Comparison of ENCODE assay signal across 9 mouse cellular contexts in genomic region chr16:89765470-89765869, GRCm38 (mm10).
DNase-seq lines count a peak whose midpoint lies in the region; ATAC-seq and TF ChIP-seq lines count a peak whose summit lies in the region.
"Had no signal": no experiment of that assay in that cellular context is flagged by ENCODE, and none has a peak within 500 bp of the region (broad histone marks: within the 10 kb centered on the region; RNA-seq: fewer than 3 reads in every experiment).

No protein-coding gene starts in this region.

- H3K9ac ChIP-seq in intestine, postnatal 0 days (ENCODE audit: low read depth, low read length) = no peak overlapping the region
- no peak overlapping the region for H3K9ac ChIP-seq in intestine, embryonic 16.5 days (ENCODE audit: low read depth, low read length)
- no peak overlapping the region for H3K9ac ChIP-seq in midbrain, postnatal 0 days (replicated peaks; ENCODE audit: low read length, poor library complexity, severe bottlenecking)
- H3K9ac ChIP-seq: embryonic facial prominence, embryonic 15.5 days; limb, embryonic 13.5 days had no signal

- DNase-seq in MEL-GATA-1-ER (ENCODE audit: extremely low read depth, low read depth) = peak; percentile 14
- peak; percentile 39 for DNase-seq in forelimb bud, embryonic 11.5 days (ENCODE audit: low read depth, low spot score)
- peak; percentile 75 for DNase-seq in midbrain, postnatal 0 days (ENCODE audit: low spot score)
- no peak for DNase-seq in right cerebral cortex, adult 18-20 months

- H3K4me2 ChIP-seq in intestine, postnatal 0 days (replicated peaks; ENCODE audit: low read depth) = no peak overlapping the region
- no peak overlapping the region for H3K4me2 ChIP-seq in intestine, embryonic 16.5 days (ENCODE audit: low read depth, low read length)
- 0 out of 2 replicates have a peak overlapping the region, but pooled peaks have one; percentile 12 for H3K4me2 ChIP-seq in midbrain, postnatal 0 days (ENCODE audit: low read depth, low read length, poor library complexity, severe bottlenecking)
- H3K4me2 ChIP-seq: embryonic facial prominence, embryonic 15.5 days; limb, embryonic 13.5 days had no signal

- no peaks in the 10 kb centered on the region for H3K36me3 ChIP-seq in intestine, postnatal 0 days (ENCODE audit: control insufficient read depth, insufficient read depth)
- no peaks in the 10 kb centered on the region for H3K36me3 ChIP-seq in intestine, embryonic 16.5 days (ENCODE audit: control insufficient read depth, insufficient read depth, low read length)
- H3K36me3 ChIP-seq in E14TG2a.4 (ENCODE audit: insufficient read depth, low read length) = no peaks in the 10 kb centered on the region
- H3K36me3 ChIP-seq in midbrain, postnatal 0 days (ENCODE audit: insufficient read depth, low read length) = no peaks in the 10 kb centered on the region
- H3K36me3 ChIP-seq: embryonic facial prominence, embryonic 15.5 days; limb, embryonic 13.5 days had no signal

- TF ChIP-seq CTCF in intestine, postnatal 0 days (IDR thresholded peaks at IDR 0.05; ENCODE audit: low read depth) = peak; percentile 75
- peak; percentile 70 for TF ChIP-seq CTCF in E14TG2a.4 (conservative IDR thresholded peaks at IDR 0.05; ENCODE audit: low read length)
- peak; percentile 87 for TF ChIP-seq CTCF in midbrain, postnatal 0 days (IDR thresholded peaks at IDR 0.05)

- H3K4me3 ChIP-seq in intestine, postnatal 0 days (ENCODE audit: low read depth, low read length) = no peak overlapping the region
- no peak overlapping the region for H3K4me3 ChIP-seq in intestine, embryonic 16.5 days (ENCODE audit: low read length)
- H3K4me3 ChIP-seq in E14TG2a.4 (replicated peaks; ENCODE audit: low read length) = no peak overlapping the region
- H3K4me3 ChIP-seq in midbrain, postnatal 0 days (ENCODE audit: low read depth, low read length) = no peak overlapping the region
- H3K4me3 ChIP-seq: embryonic facial prominence, embryonic 15.5 days; limb, embryonic 13.5 days had no signal

- H3K4me1 ChIP-seq in intestine, postnatal 0 days (replicated peaks; ENCODE audit: control insufficient read depth, insufficient read depth, low read length) = no peaks in the 10 kb centered on the region
- no peaks in the 10 kb centered on the region for H3K4me1 ChIP-seq in intestine, embryonic 16.5 days (ENCODE audit: control insufficient read depth, insufficient read depth, low read length)
- H3K4me1 ChIP-seq in E14TG2a.4 (replicated peaks; ENCODE audit: low read depth, low read length) = peaks cover 7% of the 10 kb centered on the region
- no peaks in the 10 kb centered on the region for H3K4me1 ChIP-seq in midbrain, postnatal 0 days (ENCODE audit: insufficient read depth, low read length)
- H3K4me1 ChIP-seq: embryonic facial prominence, embryonic 15.5 days; limb, embryonic 13.5 days had no signal

- 0 out of 2 replicates have a peak, but pooled peaks cover 2% of the 10 kb centered on the region for H3K9me3 ChIP-seq in intestine, postnatal 0 days (ENCODE audit: control insufficient read depth)
- peaks cover 3% of the 10 kb centered on the region for H3K9me3 ChIP-seq in intestine, embryonic 16.5 days (ENCODE audit: control insufficient read depth, low read length)
- peaks cover 17% of the 10 kb centered on the region for H3K9me3 ChIP-seq in E14TG2a.4 (ENCODE audit: low read length)
- H3K9me3 ChIP-seq in midbrain, postnatal 0 days (ENCODE audit: low read length) = peaks cover 12% of the 10 kb centered on the region; the same call in 1 of the 2 replicates

- H3K27ac ChIP-seq in intestine, postnatal 0 days (ENCODE audit: low read depth, low read length) = no peak overlapping the region
- H3K27ac ChIP-seq in intestine, embryonic 16.5 days (ENCODE audit: low read length) = no peak overlapping the region
- no peak overlapping the region for H3K27ac ChIP-seq in midbrain, postnatal 0 days (ENCODE audit: low read depth, low read length)
- H3K27ac ChIP-seq: embryonic facial prominence, embryonic 15.5 days; limb, embryonic 13.5 days had no signal

- 11% methylated on average over 8 of the region's 8 CpGs for WGBS in intestine, postnatal 0 days
- 13% methylated on average over 8 of the region's 8 CpGs for WGBS in intestine, embryonic 16.5 days
- 6% methylated on average over 8 of the region's 8 CpGs for WGBS in midbrain, postnatal 0 days

- no peaks in the 10 kb centered on the region for H3K27me3 ChIP-seq in intestine, postnatal 0 days (replicated peaks; ENCODE audit: control insufficient read depth, insufficient read depth, low read length)
- H3K27me3 ChIP-seq in intestine, embryonic 16.5 days (replicated peaks; ENCODE audit: control insufficient read depth, insufficient read depth, low read length) = no peaks in the 10 kb centered on the region
- H3K27me3 ChIP-seq in E14TG2a.4 (ENCODE audit: insufficient read depth, low read length) = peaks cover 4% of the 10 kb centered on the region; the same call in 1 of the 2 replicates
- H3K27me3 ChIP-seq in midbrain, postnatal 0 days (ENCODE audit: insufficient read depth, low read length) = no peaks in the 10 kb centered on the region; the same call in 1 of the 2 replicates
- H3K27me3 ChIP-seq: embryonic facial prominence, embryonic 15.5 days; limb, embryonic 13.5 days had no signal

- ATAC-seq in intestine, postnatal 0 days = no peak
- no peak for ATAC-seq in intestine, embryonic 16.5 days
- no peak for ATAC-seq in midbrain, postnatal 0 days (ENCODE audit: low FRiP score)
